Mouse (Mus musculus) heart, postnatal 0 days (tissue): ENCODE results near the gene 4931428L18Rik.

Experiments
- CTCF ChIP-seq: IDR thresholded peaks from 2 replicates; pipeline ENCODE4 v1.5.1; 2016; ENCODE audit warnings: antibody characterized with exemption, control low read depth, low read depth
- EP300 ChIP-seq: IDR thresholded peaks from 2 replicates; pipeline ENCODE4 v1.6.1; 2016; ENCODE audit warnings: antibody characterized with exemption, low read depth

DNA sequence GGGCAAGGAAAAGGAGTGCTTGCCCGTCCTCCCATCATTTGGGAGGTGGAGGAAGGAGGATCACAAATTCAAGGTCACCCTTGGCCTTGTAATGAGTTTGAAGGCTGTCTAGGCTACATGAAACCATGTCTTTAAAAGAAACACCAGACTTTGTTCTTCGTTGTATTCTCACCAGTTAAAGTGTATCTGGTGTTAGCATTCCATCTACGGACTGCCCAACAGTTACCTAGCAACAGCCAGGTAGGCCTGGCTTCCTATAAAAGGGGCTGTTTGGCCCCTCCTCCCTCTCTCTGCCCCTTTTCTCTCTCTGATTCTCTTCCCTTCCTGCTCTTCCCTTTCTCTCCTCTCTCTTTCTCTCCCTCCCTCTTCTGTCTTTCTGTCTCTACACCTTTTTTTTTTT is 71.9 kb downstream of the 4931428L18Rik start:
- TF ChIP-seq CTCF (no peak), EP300 (no peak)
